Mouse (Mus musculus) cerebellum, postnatal 14 days (tissue): ENCODE measurements around the gene Rb1.
A peak's percentile ranks its signal among the peaks of the same experiment; 100 is the strongest.

ENCODE experiments used
- DNase-seq, 2 experiments: peaks; one replicate each; pipeline ENCODE4 v3.0.0; 2021; ENCODE audit warnings: mixed read lengths in 2 of 2

Rb1 gene

DNA sequence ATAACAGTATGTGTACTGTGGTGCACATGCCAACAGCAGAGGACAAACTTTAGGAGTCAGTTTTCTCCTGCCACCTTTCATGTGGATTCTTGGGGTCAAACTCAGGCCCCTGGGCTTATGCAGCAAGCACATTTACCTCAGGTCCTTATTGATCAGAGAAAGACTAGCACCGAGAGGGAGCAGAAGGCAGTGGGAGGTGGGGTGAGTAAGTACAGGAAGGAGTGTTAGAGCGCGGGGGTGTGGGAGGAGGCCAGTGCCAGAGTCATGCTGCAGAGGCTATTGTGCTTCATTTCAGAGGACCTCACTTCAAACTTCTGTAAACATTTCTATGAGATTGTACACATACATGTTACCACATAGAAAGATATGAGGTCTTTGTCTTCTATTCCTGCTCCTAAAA, 124.2 kb downstream of the Rb1 start:
- no peak for DNase-seq

DNA sequence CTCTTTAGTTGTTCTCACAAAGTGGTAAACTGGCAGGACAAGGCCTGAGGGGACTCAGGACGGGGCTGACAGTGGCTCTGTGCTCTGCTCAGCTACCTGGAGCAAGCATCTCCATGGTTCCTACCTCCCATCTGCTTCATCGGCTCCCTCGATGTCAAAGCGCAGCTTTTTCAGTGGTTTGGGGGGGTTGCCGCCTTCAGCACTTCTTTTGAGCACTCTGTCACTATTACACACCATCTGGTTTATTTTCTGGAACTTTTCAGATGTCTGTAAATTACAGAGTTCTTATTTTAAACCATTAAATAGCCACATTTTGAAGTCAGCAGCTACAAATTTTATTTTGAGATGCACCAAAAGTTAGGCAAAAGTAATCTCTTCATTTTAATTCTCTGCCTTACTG, 126.6 kb downstream of the Rb1 start:
- no peak for DNase-seq

DNA sequence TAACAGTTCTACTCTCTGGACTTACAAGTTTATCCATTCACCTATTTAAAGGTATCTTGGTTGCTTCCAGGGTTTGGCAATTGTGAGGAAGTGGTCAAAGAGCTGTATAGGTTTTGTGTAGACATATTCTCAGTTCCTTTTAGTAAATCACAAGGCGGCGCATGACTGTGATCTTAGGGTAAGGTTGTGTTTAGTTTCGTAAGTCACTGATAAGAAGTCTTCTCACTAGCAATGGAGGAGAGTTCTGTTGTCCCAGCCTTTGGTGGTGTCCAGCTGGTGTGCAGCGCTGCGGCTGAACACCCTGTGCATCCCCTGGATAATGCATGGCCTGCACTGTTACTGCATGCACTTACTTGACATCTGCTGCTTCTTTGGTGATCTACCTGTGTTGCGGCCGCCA, 138.7 kb downstream of the Rb1 start:
- no peak for DNase-seq

DNA sequence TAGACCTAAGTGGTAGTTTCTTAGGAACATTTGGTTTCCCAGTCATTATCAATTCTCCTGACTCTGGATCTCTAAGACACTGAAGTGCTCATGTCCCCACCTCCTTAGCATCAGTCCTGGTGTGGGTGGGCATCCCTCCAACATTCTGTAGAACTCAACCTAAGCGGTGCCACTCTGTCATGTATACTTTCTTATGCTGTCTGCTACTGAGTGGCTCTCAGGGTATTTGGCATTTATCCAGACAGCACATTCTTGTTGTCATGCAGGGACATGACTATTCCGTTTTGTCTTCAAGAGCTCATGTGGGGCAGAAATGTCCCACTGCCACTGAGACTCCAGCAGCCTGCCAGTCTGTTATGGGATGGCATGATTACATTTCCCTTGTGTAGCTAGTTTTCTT, 144.5 kb downstream of the Rb1 start:
- DNase-seq = peak in 1 of 2 experiments; percentile 17

DNA sequence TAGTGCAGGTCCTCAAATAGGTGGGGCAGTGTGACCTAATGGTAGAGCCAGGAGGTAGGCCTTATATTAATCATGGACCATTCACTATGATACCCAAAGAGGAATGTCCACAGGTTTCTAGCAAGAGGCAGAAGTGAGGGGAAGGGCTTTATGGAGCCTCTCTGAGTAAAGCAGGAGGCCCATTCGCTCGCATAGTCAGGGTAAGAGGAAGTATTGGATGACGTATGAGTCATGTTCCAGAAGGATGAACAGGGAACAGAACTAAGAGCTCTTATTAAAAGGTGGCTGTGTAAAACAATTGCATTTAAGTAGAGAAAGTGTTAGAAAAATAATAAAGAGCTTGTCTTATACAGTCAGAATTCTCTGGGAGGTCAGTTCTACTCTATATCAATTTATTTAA, 145.0 kb downstream of the Rb1 start:
- no peak for DNase-seq

DNA sequence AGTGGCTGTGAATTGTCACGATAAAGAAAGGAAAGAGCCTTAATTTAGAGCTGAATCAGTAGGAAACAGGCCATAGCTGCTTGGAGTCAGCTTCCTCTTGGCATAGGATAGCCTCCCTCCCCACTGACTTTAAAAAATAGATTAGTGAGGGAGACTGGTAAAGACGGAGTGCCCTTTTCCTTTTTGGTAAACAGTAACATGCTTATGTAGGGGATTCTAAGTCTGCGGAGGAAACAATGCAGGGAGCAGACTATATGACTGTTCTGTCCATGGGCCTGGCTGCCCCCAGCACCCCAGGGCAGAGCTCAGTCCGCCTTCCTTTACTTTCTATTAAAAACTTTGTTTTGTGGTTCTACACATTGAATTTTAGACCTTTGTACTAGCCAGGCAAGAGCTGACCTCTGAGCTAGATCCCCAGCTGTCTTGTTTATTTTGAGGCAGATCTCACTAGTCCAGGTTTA, 146.4 kb downstream of the Rb1 start:
- no peak for DNase-seq

DNA sequence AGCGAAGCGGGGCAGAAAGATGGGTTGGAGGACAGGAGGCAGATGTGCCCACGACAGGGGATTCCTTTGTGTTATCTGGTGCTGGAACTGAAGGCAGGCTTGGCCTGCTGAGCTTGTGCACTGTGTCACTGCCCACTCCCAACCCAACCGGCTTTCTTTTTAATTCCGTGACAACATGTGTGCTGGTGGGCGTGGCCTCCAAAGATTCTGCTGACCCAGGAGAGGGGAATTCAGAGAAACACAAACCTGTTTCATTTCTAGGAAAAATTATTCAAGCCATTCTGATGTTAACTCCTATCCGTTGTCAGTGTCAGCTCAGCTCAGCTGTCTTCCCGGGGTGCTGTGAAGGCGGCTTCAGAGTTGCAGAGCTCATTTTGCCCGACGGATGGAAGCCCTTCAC, 147.7 kb downstream of the Rb1 start:
- DNase-seq = no peak

DNA sequence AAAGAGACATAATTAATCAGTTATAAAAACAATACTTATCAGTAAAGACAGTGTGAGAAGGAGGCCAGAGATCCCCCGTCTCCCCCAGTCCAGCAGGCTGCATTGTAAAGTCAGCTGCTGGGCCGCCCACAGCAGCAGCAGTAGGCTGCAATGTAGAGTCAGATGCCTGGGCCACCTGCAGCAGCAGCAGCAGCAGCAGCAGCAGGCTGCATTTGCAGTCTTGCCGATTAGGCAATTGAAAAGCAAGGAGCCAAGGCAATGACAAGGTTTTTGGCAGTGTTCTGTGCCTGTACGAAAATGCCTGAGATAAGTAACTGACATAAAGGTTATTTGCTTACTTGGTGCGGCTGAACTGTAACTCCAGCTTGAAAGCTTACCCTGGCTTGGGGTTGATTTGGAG, 149.4 kb downstream of the Rb1 start:
- DNase-seq = no peak

DNA sequence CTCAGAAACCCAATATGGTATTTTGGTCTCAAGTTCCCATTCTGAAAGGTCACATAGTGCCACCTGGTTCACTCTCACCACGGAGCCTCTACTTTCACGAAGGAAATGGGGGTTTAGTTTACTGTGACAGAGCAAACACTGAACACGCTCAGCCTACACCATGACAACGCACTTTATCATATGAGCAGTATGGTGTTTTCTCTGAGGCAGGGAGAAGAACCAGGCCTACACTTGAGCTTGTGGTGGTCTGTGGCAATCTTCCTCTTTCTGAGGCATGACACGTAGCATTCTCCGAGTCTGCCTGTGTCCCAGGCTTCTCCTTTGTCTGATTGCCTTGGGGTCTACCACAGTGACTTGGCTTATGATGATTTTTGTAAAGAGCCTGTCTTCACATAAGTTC, 149.8 kb downstream of the Rb1 start:
- no peak for DNase-seq

DNA sequence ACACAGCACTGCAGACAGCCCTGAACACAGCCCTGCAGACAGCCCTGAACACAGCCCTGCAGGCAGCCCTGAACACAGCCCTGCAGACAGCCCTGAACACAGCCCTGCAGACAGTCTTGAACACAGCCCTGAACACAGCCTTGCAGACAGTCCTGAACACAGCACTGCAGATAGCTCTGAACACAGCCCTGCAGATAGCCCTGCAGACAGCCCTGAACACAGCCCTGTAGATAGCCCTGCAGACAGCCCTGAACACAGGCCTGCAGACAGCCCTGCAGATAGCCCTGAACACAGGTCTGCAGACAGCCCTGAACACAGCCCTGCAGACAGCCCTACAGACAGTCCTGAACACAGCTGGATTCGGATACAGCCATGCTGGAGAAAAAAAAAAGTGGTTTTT, 150.6 kb downstream of the Rb1 start:
- DNase-seq = no peak

DNA sequence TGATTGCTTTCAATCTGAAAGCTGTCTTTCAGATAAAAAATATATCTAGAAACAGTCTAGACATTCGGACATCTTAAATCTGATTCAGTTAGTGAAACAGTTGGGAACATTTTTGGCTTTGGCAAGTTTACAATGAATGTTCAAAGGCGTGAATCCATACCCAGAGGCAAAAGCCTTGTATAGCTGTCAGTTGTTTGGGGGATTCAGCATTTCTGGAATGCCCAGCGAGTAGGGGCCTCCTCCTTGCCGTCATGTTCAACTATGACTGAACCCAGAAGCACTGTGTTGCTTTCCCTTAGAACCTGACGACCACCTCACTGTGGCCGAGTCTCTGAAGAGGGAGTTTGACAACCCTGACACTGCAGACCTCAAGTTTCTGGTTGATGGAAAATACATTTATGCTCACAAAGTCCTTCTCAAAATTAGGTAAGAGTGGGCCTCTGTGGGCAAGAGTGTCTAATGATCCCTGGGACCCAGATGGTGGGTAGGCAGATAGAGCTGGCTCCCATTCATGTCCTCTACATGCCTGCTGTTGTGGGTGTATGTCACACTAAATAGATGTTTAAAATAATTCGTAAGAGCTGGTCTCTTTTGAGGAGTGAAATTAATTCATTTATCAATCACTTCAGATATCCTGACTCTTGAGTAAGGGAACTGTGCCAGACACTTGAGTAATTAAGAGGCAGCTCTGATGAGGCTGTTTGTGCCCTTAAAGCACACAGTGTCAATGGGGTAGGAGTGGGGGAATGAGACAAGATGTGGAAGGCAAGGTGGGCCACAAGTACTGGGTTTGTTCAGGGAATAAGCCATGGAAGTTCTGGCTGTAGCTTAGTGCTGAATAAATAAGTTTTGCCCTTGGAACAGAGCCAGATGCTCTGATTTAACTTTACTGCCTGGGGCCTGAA, 151.3 kb downstream of the Rb1 start:
- no peak for DNase-seq

DNA sequence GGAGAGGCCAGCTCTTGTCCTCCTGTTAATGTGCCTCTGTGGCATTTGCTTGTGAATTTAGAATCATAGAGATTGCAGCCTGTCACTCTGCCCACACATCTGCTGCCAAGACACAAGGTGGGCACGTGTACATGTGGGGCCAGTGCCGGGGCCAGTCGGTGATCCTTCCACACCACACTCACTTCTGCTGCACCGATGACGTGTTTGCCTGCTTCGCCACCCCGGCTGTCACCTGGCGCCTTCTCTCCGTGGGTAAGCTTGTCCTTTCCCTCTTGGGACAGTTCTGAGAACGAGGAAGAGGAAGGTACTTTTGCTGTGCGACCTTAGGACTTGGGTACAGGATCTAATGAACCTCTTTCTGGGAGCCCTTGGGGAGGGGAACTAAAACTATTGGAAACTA, 152.0 kb downstream of the Rb1 start:
- no peak for DNase-seq

DNA sequence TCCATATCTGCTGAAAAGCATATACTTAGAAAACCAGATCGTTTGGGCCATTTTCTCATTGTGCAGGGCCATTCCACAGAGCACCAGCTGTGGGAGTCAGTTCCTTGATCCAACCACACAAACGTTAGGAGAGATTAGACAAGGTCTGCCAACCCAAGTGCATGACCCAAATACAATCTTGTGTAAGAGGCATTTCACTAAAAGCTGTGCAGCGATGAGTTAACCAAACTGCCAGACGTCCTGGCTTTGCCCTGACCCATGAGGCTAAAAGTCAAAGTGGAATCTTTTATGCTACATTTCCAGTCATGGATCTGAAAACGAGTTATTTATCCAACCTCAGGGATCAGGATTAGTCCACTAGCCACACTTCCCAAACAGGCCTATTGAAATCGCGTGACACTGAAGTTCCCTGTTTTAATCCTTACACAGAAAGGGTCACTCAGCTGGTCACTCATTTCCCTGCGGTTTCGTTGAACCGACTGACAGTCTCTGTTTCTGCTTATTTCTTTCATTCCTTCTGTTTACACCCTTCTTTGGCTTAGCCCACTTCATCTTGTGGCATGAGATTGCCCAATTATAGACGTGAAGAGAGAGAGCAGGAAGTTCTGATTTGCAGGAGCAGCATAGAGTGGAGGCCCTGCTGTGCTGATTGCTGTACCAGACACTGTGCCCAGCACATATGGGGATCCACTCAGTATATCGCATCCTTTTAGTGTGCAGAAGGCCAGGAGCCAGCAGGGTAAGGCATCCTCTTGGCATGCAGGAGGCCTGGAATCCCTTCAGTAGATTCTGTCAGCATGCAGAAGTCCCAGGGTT, 153.2 kb downstream of the Rb1 start:
- DNase-seq = peak; percentile 42 to 52

DNA sequence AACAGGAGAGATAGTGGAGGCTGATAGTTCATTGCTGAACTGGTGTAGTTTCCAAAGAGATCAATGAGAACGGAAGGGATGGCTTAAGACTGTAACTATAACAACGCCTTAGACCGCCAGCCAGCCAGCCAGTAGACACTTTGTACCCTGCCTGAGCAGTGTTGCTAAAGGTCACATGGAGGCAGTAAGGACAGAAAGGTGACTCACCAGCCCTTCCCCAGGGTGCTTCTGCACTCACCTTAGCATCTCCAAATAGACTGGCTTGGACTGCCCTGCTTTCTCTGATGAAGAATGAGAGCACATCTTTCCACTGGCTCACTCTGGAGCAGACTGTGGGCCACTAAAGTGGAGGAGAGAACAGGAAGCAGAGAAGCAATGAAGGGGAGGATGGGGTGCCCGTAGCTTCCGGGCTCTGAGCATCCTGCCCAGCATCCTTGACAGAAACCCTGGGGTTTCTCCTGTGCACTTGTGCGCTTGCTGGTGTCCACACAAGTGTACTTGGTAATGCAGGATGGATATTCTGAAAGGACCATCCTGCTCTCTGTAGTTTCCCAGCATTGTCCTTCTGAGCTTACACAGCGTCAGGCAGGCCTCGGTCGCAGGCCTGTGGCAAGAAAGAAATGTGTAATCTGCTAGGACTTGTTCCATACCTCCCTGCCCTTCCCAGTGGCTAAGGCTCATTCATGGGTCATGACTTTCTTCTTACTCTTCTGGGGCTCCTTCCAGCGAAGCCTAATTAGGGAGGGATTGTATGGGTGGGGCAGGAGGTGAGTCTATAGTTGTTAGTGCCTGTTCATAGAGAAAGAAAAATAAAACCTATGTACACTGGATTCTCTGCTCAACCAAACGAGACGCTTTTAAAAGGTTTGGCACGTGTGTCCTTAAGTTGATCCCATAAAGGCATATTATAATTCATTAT, 155.4 kb downstream of the Rb1 start:
- no peak for DNase-seq

DNA sequence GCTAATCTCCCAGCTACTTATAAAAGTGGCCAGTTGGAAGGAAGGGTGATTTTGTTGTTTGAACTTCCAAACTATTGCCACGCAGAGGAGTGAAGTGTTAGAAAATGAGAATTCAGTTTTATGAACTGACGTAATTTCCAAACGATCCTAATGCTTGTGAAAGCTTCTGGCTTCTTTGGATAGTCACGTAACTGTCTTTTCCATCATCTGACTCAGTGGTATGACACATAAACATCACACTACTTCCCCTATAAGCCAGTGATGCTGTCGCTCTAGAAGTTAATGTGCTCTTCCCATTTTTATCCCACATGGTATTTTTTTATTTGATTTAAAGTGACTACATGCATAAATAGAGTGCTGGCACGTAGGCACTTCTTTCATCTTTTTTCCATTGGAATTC, 157.0 kb downstream of the Rb1 start:
- DNase-seq = no peak

DNA sequence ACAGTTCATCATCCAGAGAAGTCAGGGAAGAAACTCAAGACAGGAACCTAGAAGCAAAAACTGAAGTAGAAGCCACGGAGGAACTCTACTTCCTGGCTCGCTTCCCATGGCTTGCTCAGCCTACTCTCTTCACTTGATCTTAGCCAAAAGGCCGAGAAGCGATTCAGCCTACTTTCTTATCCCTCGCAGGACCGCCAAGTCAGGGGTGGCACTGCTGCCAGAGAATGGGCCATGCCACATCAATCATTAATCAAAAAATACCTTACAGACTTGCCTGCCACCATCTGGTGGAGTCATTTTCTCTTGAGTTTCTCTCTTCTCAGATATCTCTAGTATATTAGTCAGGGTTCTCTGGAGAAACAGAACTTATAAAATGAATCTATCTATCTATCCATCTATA, 160.5 kb downstream of the Rb1 start:
- DNase-seq = no peak

DNA sequence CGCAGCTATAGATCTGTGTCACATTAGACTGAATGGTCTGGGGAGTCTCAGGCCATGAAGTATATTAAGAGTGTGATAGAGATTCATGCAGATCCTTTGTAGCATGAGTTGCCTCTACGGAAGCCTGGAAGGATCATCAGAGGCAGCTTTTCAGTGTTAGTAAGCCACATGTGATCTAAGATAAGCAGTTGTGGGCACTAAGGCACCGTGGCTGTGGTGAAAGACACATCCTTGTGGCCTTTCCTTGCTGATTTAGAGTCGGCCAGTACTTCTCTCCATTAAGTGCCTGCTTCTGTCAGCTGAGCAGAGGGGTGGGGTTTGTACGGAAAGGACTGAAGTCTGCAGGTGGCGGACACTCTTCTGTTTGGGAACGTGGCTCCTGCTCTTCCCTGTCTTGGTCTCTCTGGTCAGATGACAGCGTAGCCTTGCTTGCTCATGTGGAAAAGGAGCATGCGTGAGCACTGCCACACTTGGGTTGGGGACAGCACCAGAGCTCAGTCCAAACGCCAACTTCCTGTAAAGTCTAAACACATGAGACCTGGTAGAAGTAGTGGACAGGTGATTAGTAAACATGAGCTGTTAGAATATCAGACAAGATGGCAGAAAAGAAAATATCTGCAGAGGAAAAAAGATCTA, 162.1 kb downstream of the Rb1 start:
- DNase-seq = no peak

DNA sequence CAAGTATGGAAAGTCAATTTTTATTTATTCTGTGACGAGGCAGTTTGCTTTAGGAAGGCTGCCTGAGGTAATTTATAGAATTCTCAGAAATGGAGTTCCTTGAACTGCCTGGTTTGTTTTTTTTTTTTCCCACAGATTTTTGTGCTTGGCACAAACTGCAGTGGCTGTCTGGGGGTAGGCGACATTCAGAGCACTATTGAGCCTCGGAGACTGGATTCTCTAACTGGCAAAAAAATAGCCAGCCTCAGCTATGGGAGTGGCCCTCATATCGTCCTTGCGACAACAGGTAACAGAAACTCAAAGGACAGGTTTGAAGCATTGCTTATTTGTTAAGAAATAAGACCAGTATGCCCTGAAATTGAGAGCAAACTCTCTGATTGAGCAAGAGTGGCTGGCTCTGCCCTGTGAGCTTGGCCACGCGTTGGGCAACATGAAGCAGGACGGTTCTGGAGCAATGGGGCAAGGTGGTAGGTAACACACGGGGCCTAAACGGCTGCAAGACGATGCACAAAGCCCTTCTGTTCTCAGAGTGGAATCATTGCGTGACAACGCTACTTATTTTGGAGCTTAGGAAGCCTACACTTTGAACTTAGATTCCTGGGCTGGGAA, 163.3 kb downstream of the Rb1 start:
- no peak for DNase-seq

DNA sequence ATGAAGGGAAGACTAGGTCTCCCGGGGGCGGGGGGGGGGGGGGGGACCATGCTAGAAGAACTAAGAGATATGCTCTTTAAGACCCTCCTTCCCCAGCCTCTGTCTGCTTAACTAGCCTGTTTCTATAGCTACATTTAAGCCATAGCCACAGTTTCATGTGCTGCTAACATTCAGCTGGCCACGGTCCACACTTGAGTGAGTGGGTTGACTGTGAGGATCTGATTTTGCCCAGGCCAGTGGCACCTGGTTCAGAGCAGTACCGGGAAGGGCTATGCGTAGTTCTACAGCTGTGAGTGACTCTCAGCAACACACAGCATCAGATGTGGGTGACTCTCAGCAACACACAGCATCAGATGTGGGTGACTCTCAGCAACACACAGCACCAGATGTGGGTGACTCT, 164.3 kb downstream of the Rb1 start:
- DNase-seq = no peak

DNA sequence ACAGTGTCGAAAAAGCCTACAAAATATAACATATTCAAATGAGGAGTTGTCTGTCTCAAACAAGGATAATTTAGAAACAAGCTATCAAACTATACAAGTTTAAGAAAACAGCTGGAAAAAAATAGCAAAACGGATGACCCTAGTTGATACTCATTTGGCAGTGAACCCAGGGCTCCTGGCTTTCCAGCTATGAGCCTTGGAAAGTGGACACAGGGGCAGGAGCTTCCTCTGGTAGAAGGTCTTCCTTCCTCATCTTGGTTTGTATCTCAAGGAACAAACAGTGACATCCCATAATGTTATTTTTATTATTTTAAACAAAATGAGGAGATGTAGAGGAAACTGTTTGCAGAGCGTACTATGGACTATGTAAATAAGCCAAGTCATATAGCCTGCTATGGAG, 177.5 kb downstream of the Rb1 start:
- DNase-seq = no peak

DNA sequence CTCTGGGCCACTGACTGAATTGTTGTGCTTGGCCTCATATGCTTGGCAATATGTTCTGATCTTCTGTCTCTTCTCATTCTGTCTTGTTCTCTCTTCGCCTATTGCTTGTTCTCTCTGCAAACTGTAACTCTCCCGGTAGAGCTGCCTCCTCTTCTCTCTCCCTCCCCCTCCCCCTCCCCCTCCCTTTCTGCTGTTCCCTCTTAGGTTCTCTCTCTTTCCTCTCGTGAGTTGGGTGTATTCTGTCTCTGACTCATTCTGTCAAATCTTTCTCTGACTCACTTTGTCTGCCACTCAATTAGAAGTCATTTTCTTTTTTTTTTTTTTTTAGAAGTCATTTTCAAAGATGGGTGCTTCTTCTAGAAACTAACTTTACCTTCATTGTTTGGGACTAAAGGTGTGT, 178.9 kb downstream of the Rb1 start:
- no peak for DNase-seq

DNA sequence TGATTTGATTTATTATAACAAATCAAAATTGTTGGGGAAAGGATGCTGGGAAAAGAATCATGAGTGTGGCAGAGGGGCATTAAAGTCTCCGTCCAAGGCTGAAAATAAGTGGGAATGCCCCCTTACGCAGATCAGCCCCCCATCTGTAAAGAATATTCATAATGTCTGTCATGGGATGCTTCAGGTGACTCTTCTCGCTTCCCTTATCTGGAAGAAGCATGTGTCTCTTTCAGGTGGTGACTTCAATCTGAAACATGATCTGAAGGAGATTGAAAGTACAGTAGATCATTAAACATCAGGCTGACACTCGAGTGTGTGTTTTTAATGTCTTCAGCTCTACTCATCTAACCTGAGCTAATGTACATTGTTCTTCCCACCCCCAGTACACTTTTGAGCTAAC, 180.1 kb downstream of the Rb1 start:
- DNase-seq = no peak
